Mouse (Mus musculus): ENCODE measurements at regions not wholly inside any gene's neighbourhood (a gene's known extent, or its start where the extent isn't known, plus 50 kb on each side); places are given as distances from the start of the nearest gene placed in this dataset.

- TF ChIP-seq POLR2A (IDR thresholded peaks at IDR 0.05; ENCODE audit: extremely low read depth, insufficient read depth, low read length) (no peak), CTCF (IDR thresholded peaks at IDR 0.05; ENCODE audit: extremely low read depth, insufficient read depth, low read length) (no peak)
These were observed 625.3 kb downstream of the Dach1 start for GRCm38 (mm10) chr14:97544307-97544706.

Data from cortical plate, adult 2 months (tissue).